Mouse (Mus musculus) intestine, embryonic 16.5 days (tissue): ENCODE measurements at regions not wholly inside any gene's neighbourhood (a gene's known extent, or its start where the extent isn't known, plus 50 kb on each side); places are given as distances from the start of the nearest gene placed in this dataset.

Experiments
- ATAC-seq: fragments of 200-750 bp; cut with Nextera tagmentation; 2 replicates; pipeline ENCODE4 v1.8.0; 2017; ENCODE audit warnings: moderate TSS enrichment, moderate library complexity
- H3K27ac ChIP-seq: fragments of 300-500 bp; sonication (generic); 2 replicates; pipeline ENCODE4 v1.5.1; 2014; ENCODE audit warnings: mild to moderate bottlenecking, low read length
- H3K27me3 ChIP-seq: fragments of 300-500 bp; sonication (generic); replicated peaks from 2 replicates; pipeline ENCODE4 v1.6.1; 2014; ENCODE audit warnings: low read length, control low read depth, mixed read lengths; ENCODE audit not compliant: control insufficient read depth, insufficient read depth
- H3K36me3 ChIP-seq: fragments of 300-500 bp; sonication (generic); 2 replicates; pipeline ENCODE4 v1.6.1; 2014; ENCODE audit warnings: low read length, control low read depth; ENCODE audit not compliant: control insufficient read depth, insufficient read depth
- H3K4me1 ChIP-seq: fragments of 300-500 bp; sonication (generic); 2 replicates; pipeline ENCODE4 v1.6.1; 2014; ENCODE audit warnings: low read length, control low read depth, mixed read lengths; ENCODE audit not compliant: control insufficient read depth, insufficient read depth
- H3K4me2 ChIP-seq: fragments of 300-500 bp; sonication (generic); 2 replicates; pipeline ENCODE4 v1.6.1; 2014; ENCODE audit warnings: low read depth, low read length, control low read depth
- H3K4me3 ChIP-seq: fragments of 300-500 bp; sonication (generic); 2 replicates; pipeline ENCODE4 v1.5.1; 2014; ENCODE audit warnings: mild to moderate bottlenecking, low read length
- H3K9ac ChIP-seq: fragments of 300-500 bp; sonication (generic); 2 replicates; pipeline ENCODE4 v1.6.1; 2014; ENCODE audit warnings: low read depth, low read length
- H3K9me3 ChIP-seq: fragments of 300-500 bp; sonication (generic); 2 replicates; pipeline ENCODE4 v1.6.1; 2016; ENCODE audit warnings: low read length, control low read depth; ENCODE audit not compliant: control insufficient read depth
- WGBS: fragments of 180-500 bp; shearing (Covaris S2); extraction: QIAGEN DNeasy Blood & Tissue Kit; methylation state at CpG from one replicate; pipeline ENCODE4 v1.1.7; 2014; 5-methylcytosine and 5-hydroxymethylcytosine counted together

- Histone ChIP-seq H3K4me1 (no peaks in the 10 kb centered on the region), H3K27me3 (no peaks in the 10 kb centered on the region), H3K9me3 (no peaks in the 10 kb centered on the region), H3K27ac (no peak overlapping the region), H3K36me3 (no peaks in the 10 kb centered on the region), H3K9ac (no peak overlapping the region), H3K4me3 (no peak overlapping the region), H3K4me2 (no peak overlapping the region)
- ATAC-seq: no peak
- 71% methylated on average over 8 of the region's 8 CpGs for WGBS
These were observed 1294.1 kb upstream of the A1bg start for GRCm38 (mm10) chr15:62216688-62217477.

DNA sequence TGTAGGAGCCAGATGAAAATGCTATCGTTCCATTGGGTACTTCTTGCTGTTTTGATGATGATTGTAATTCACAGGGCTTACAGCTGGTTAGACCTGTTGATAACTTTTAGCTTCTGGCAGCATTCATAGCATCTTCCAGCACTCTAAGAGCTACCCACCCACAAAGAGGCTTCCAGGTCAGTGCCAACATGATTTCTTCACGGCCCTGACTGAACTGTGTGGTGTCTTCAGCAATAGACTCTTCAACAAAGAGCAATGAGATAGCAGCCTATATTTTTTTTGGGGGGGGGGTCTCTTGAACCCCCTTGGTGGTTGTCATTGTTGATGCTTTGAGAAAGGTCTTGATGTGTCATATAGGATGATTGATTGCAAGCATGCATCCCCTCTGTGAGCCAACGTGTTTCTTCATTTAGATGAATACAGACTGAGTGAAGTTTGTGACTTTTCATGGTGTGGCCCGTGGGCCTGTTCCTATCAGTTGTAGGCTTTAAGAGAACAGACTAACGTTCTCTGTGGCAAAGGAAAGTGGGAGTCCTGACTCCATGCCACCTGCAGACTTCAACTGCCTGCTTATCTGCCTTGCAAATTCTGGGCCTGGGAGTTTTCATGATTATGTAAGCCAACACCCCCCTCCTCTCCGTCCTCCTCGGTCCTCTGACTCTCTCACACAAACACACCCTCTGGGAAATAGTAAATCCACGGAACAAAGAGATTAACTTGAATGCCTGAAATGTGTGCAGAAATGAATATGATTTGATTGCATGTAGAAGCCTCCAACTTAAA lies 1293.0 kb upstream of the A1bg start:
- no peak overlapping the region for H3K4me3 ChIP-seq
- no peak overlapping the region for H3K27ac ChIP-seq
- no peaks in the 10 kb centered on the region for H3K27me3 ChIP-seq
- ATAC-seq: no peak
- 62% methylated on average over 8 of the region's 8 CpGs for WGBS
- H3K36me3 ChIP-seq: no peaks in the 10 kb centered on the region
- H3K9ac ChIP-seq: no peak overlapping the region
- no peaks in the 10 kb centered on the region for H3K4me1 ChIP-seq
- no peak overlapping the region for H3K4me2 ChIP-seq
- H3K9me3 ChIP-seq: no peaks in the 10 kb centered on the region

GRCm38 (mm10) chr15:62214300-62214699 lies 1291.5 kb upstream of the A1bg start:
- no peaks in the 10 kb centered on the region for H3K4me1 ChIP-seq
- no peaks in the 10 kb centered on the region for H3K27me3 ChIP-seq
- no peak overlapping the region for H3K27ac ChIP-seq
- H3K4me2 ChIP-seq: no peak overlapping the region
- no peaks in the 10 kb centered on the region for H3K9me3 ChIP-seq
- WGBS: 89% methylated on average over 4 of the region's 4 CpGs
- H3K9ac ChIP-seq: no peak overlapping the region
- no peaks in the 10 kb centered on the region for H3K36me3 ChIP-seq
- no peak overlapping the region for H3K4me3 ChIP-seq
- ATAC-seq: no peak

GRCm38 (mm10) chr15:62212283-62212910 lies 1289.6 kb upstream of the A1bg start:
- H3K36me3 ChIP-seq: no peaks in the 10 kb centered on the region
- WGBS: 82% methylated on average over 5 of the region's 5 CpGs
- no peak overlapping the region for H3K4me3 ChIP-seq
- H3K9ac ChIP-seq: no peak overlapping the region
- no peaks in the 10 kb centered on the region for H3K27me3 ChIP-seq
- no peak overlapping the region for H3K4me2 ChIP-seq
- H3K9me3 ChIP-seq: no peaks in the 10 kb centered on the region
- no peaks in the 10 kb centered on the region for H3K4me1 ChIP-seq
- H3K27ac ChIP-seq: no peak overlapping the region
- ATAC-seq: no peak

- Histone ChIP-seq H3K4me2 (no peak overlapping the region), H3K27ac (no peak overlapping the region), H3K4me1 (no peaks in the 10 kb centered on the region), H3K4me3 (no peak overlapping the region), H3K36me3 (no peaks in the 10 kb centered on the region), H3K27me3 (no peaks in the 10 kb centered on the region), H3K9me3 (no peaks in the 10 kb centered on the region), H3K9ac (no peak overlapping the region)
- WGBS: 77% methylated on average over 5 of the region's 5 CpGs
- ATAC-seq: no peak
These were observed 1287.2 kb upstream of the A1bg start for GRCm38 (mm10) chr15:62209881-62210481.

GRCm38 (mm10) chr15:62209296-62209695 lies 1286.5 kb upstream of the A1bg start:
- Histone ChIP-seq H3K27ac (no peak overlapping the region), H3K36me3 (no peaks in the 10 kb centered on the region), H3K4me2 (no peak overlapping the region), H3K27me3 (no peaks in the 10 kb centered on the region), H3K4me1 (peaks cover 6% of the 10 kb centered on the region; the same call in 1 of the 2 replicates), H3K9me3 (no peaks in the 10 kb centered on the region), H3K4me3 (no peak overlapping the region), H3K9ac (no peak overlapping the region)
- ATAC-seq: no peak
- WGBS: 78% methylated on average over 3 of the region's 3 CpGs

DNA sequence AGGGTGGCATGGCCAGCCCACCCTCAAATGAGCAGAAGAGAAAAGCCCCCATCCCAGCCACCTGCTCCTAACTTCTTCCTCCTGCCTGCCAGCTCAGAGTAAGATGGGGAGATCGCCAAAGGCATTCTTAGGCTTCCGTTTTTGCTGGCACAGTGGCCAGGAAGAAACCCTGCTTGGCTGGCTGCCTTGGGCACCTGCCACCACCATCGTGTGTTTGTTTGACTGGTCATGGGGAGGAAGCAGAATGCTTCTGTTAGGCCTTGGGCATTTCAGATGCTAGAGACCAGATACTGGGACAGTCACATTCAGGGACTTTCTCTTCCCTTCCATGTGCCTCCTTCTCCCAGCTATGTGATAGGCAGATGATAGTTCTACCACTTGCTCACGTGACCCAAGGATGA lies 1283.7 kb upstream of the A1bg start:
- Histone ChIP-seq H3K4me1 (peaks cover 6% of the 10 kb centered on the region; the same call in 1 of the 2 replicates), H3K4me3 (no peak overlapping the region), H3K27ac (no peak overlapping the region), H3K9me3 (0 out of 2 replicates have a peak, but pooled peaks cover 4% of the 10 kb centered on the region), H3K4me2 (no peak overlapping the region), H3K9ac (no peak overlapping the region), H3K27me3 (no peaks in the 10 kb centered on the region), H3K36me3 (no peaks in the 10 kb centered on the region)
- 81% methylated on average over 4 of the region's 4 CpGs for WGBS
- ATAC-seq: no peak

DNA sequence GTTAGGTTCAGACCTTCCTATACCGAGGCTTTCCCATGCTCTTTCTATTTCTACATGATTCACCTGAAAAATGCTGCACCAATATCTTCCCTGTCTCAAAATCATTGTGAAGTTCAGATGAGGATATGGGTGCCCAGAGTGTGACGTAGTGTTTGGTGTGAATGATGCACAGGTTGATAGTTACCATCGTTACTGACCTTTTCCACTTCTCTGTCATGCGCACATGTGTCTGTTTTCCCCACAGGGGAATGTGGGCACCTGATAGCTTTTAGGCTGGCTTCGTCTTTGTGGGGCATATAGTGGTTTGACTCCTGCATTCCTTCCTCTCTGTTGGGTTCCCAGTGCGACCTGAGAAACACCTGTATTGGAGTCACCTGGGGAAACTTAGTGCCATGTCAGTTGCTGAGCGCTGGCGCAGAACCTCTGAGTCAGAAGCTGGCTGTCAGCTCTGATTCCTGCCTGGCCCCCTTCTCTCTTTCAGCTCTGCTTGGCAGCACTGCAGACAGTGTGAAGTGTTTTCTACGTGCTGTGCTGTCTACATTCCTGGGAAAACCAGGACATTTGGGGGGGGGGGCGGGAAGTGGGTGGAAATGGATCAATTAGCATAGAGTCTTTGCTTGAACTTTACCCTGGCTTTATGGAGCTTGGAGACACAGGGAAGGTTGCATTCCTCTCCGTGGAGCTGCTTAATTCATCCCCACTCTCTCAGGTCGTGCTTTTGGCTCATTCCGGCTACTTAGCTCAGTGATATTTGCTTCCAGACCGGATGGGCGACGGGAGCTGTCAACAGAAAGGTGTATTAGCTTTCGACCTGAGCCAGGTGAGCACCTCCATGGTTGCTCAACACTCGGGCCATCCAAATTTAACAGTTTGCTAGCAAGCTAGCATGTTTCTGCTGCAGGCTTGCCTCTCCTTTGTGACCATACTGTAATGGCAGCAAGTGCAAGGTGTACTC lies 1281.4 kb upstream of the A1bg start:
- Histone ChIP-seq H3K4me2 (peak overlapping the region; percentile 11; the same call in 1 of the 2 replicates), H3K4me3 (no peak overlapping the region), H3K9ac (no peak overlapping the region), H3K27me3 (no peaks in the 10 kb centered on the region), H3K4me1 (peaks cover 6% of the 10 kb centered on the region; the same call in 1 of the 2 replicates), H3K36me3 (no peaks in the 10 kb centered on the region), H3K27ac (peak overlapping the region; percentile 51), H3K9me3 (0 out of 2 replicates have a peak, but pooled peaks cover 4% of the 10 kb centered on the region)
- peak; percentile 94 for ATAC-seq
- WGBS: 58% methylated on average over 18 of the region's 18 CpGs
